Mouse (Mus musculus): Measurements from ENCODE around the gene Vasp. TPM values are rescaled to one million over a fixed set of nuclear protein-coding genes. Genes with fewer than 3 reads are reported as not detected.

Gene Vasp
- polyA plus RNA-seq, 1 experiment = 517 TPM

GRCm38 (mm10) chr7:19303046-19303305, 31.4 kb upstream of the Vasp start:
- WGBS = 90% methylated on average over 12 of the region's 12 CpGs
- Histone ChIP-seq H3K4me1 (ENCODE audit: control insufficient read depth, insufficient read depth, insufficient read length, low read length) (peaks cover 1% of the 10 kb centered on the region; the same call in 1 of the 2 replicates), H3K36me3 (ENCODE audit: control insufficient read depth, insufficient read depth, low read length) (no peaks in the 10 kb centered on the region), H3K4me3 (ENCODE audit: low read depth, low read length) (no peak overlapping the region), H3K27ac (ENCODE audit: insufficient read depth, low read depth, low read length) (no peak overlapping the region), H3K27me3 (ENCODE audit: control insufficient read depth, insufficient read depth, low read length) (peaks cover 8% of the 10 kb centered on the region)
- TF ChIP-seq CTCF (IDR thresholded peaks at IDR 0.05; ENCODE audit: extremely low read depth, insufficient read length, insufficient replicate concordance, low read depth, low read length) (no peak), POLR2A (IDR thresholded peaks at IDR 0.05; ENCODE audit: low read depth, low read length) (no peak)

- Histone ChIP-seq H3K36me3 (ENCODE audit: control insufficient read depth, insufficient read depth, low read length) (no peaks in the 10 kb centered on the region), H3K4me3 (ENCODE audit: low read depth, low read length) (no peak overlapping the region), H3K27me3 (ENCODE audit: control insufficient read depth, insufficient read depth, low read length) (peaks cover 8% of the 10 kb centered on the region), H3K27ac (ENCODE audit: insufficient read depth, low read depth, low read length) (no peak overlapping the region), H3K4me1 (ENCODE audit: control insufficient read depth, insufficient read depth, insufficient read length, low read length) (peaks cover 1% of the 10 kb centered on the region; the same call in 1 of the 2 replicates)
- no peak for TF ChIP-seq POLR2A (IDR thresholded peaks at IDR 0.05; ENCODE audit: low read depth, low read length)
- no peak for TF ChIP-seq CTCF (IDR thresholded peaks at IDR 0.05; ENCODE audit: extremely low read depth, insufficient read length, insufficient replicate concordance, low read depth, low read length)
- 61% methylated on average over 13 of the region's 13 CpGs for WGBS
Measured at GRCm38 (mm10) chr7:19302264-19303045, 30.8 kb upstream of the Vasp start.

DNA sequence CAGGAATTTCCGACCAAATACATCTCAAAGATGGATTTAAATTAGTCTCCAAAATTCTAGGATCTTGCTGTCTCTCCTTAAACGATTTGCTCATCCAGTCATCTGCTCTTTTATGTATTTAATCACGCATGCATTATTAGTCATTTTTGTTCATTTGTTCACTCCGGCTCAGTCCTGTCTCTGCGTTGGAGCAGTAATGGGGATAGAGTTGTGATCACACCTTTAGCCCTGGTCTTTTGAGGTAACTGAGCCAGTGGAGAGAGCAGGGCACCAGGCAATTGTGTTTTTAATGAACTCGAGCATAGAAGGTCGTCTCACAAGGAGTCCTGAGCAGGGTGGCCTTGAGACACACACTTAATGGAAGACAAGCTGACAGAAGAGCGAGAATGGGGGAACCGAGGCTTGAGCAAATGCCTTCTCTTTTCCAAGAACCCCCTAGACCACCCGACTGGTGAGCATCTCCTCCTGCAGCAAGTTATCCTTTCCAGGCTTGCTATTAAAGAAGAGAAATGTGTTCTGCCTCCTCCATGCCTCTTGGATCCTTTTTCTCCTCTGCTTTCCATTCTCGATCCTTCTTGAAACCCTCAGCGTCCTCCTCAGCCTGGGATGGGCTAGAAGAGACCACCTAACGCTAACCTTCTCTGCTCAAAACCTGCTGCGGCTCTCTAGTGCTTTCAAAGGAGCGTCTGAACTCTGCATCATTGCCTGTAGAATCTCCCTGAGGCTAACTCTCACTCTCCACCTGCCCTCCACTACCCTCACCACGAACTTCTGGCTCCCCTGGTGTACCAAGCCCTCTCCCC, 30.0 kb upstream of the Vasp start:
- WGBS = 11% methylated on average over 16 of the region's 16 CpGs
- H3K27ac ChIP-seq (ENCODE audit: insufficient read depth, low read depth, low read length) = no peak overlapping the region
- no peak overlapping the region for H3K4me3 ChIP-seq (ENCODE audit: low read depth, low read length)
- H3K36me3 ChIP-seq (ENCODE audit: control insufficient read depth, insufficient read depth, low read length) = no peaks in the 10 kb centered on the region
- peaks cover 8% of the 10 kb centered on the region for H3K27me3 ChIP-seq (ENCODE audit: control insufficient read depth, insufficient read depth, low read length)
- H3K4me1 ChIP-seq (ENCODE audit: control insufficient read depth, insufficient read depth, insufficient read length, low read length) = peaks cover 1% of the 10 kb centered on the region; the same call in 1 of the 2 replicates
- no peak for TF ChIP-seq POLR2A (IDR thresholded peaks at IDR 0.05; ENCODE audit: low read depth, low read length)
- no peak for TF ChIP-seq CTCF (IDR thresholded peaks at IDR 0.05; ENCODE audit: extremely low read depth, insufficient read length, insufficient replicate concordance, low read depth, low read length)

DNA sequence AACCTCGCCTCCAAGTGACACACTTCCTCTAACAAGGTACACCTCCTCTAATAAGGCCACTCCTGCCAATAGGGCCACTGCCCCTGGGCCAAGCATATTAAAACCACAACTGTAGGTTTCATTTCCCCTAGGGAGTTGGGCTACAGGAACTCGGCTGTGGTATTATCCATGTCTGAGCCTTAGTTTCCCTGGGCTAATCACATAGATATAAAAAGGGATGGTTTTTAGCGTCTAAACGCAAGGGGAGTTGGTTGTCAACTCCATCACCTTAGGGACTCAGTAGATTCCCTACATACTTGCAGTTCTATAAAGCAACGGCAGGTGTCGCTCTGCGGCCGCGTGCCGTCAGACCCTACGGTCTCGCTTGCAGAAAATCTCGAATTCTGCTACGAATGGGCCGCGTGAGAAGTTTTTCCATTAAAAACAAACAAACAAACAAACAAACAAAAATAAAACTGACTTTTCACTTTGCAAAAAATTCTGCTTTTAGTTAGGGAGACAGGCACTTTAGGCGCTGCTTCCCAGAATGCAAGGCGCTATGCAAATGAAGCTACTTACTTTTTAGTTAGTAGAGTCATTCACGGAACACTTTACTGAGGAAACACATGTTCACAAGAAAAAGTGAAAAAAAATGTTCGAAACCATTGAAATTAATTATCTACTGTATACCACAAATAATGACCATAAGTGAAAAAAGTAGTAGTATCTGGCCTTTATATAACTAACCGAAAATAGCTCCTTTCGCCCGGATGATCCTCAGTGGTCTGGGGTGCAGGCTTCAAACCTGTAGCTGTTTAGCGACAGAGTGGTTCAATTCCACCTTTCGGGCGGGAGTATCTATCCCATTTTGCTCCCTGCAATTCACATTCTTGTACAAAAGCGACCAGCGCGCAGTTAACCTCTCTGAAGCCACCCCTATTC, 29.1 kb upstream of the Vasp start:
- Histone ChIP-seq H3K4me3 (ENCODE audit: low read depth, low read length) (peak overlapping the region; percentile 55), H3K27ac (ENCODE audit: insufficient read depth, low read depth, low read length) (no peak overlapping the region), H3K4me1 (ENCODE audit: control insufficient read depth, insufficient read depth, insufficient read length, low read length) (peaks cover 1% of the 10 kb centered on the region; the same call in 1 of the 2 replicates), H3K27me3 (ENCODE audit: control insufficient read depth, insufficient read depth, low read length) (peaks cover 8% of the 10 kb centered on the region), H3K36me3 (ENCODE audit: control insufficient read depth, insufficient read depth, low read length) (no peaks in the 10 kb centered on the region)
- TF ChIP-seq POLR2A (IDR thresholded peaks at IDR 0.05; ENCODE audit: low read depth, low read length) = no peak
- peak; percentile 99 for TF ChIP-seq CTCF (IDR thresholded peaks at IDR 0.05; ENCODE audit: extremely low read depth, insufficient read length, insufficient replicate concordance, low read depth, low read length)
- under 1% methylated on average over 29 of the region's 29 CpGs for WGBS

- Histone ChIP-seq H3K4me3 (ENCODE audit: low read depth, low read length) (no peak overlapping the region), H3K27ac (ENCODE audit: insufficient read depth, low read depth, low read length) (no peak overlapping the region), H3K4me1 (ENCODE audit: control insufficient read depth, insufficient read depth, insufficient read length, low read length) (peaks cover 1% of the 10 kb centered on the region; the same call in 1 of the 2 replicates), H3K36me3 (ENCODE audit: control insufficient read depth, insufficient read depth, low read length) (no peaks in the 10 kb centered on the region), H3K27me3 (ENCODE audit: control insufficient read depth, insufficient read depth, low read length) (no peaks in the 10 kb centered on the region)
- 17% methylated on average over 3 of the region's 3 CpGs for WGBS
- no peak for TF ChIP-seq POLR2A (IDR thresholded peaks at IDR 0.05; ENCODE audit: low read depth, low read length)
- peak; percentile 62; the same call in 1 of the 2 replicates for TF ChIP-seq CTCF (IDR thresholded peaks at IDR 0.05; ENCODE audit: extremely low read depth, insufficient read length, insufficient replicate concordance, low read depth, low read length)
Measured at GRCm38 (mm10) chr7:19299194-19299593, 27.6 kb upstream of the Vasp start.

DNA sequence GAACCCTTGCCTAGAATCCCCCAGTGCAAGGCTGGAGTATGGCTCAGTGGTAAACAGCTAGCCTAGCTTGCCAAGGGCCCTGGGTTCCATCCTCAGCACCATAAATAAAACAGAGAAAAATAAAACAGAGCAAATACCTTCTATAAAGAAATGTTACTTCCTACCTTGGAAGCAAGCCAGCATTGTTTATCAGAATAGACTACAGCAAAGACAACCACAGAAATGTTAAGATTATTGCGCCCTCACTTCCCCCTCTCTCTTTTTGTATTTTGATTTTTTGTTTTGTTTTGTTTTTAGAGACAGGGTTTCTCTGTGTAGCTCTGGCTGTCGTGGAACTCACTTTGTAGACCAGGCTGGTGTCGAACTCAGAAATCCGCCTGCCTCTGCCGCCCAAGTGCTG, 26.2 kb upstream of the Vasp start:
- H3K36me3 ChIP-seq (ENCODE audit: control insufficient read depth, insufficient read depth, low read length) = no peaks in the 10 kb centered on the region
- 86% methylated on average over 5 of the region's 5 CpGs for WGBS
- H3K4me3 ChIP-seq (ENCODE audit: low read depth, low read length) = no peak overlapping the region
- TF ChIP-seq POLR2A (IDR thresholded peaks at IDR 0.05; ENCODE audit: low read depth, low read length) (no peak), CTCF (IDR thresholded peaks at IDR 0.05; ENCODE audit: extremely low read depth, insufficient read length, insufficient replicate concordance, low read depth, low read length) (no peak)
- H3K27me3 ChIP-seq (ENCODE audit: control insufficient read depth, insufficient read depth, low read length) = no peaks in the 10 kb centered on the region
- H3K4me1 ChIP-seq (ENCODE audit: control insufficient read depth, insufficient read depth, insufficient read length, low read length) = no peaks in the 10 kb centered on the region; the same call in 1 of the 2 replicates
- H3K27ac ChIP-seq (ENCODE audit: insufficient read depth, low read depth, low read length) = no peak overlapping the region

Data from small intestine, adult 2 months (tissue).